Mouse (Mus musculus): Measurements from ENCODE around the gene Dkk1.
"Not testable (repeated sequence)": the region's sequence is repeated elsewhere in the genome, so short reads cannot be mapped to it uniquely, and the experiment has no call there.

The Dkk1 gene

DNA sequence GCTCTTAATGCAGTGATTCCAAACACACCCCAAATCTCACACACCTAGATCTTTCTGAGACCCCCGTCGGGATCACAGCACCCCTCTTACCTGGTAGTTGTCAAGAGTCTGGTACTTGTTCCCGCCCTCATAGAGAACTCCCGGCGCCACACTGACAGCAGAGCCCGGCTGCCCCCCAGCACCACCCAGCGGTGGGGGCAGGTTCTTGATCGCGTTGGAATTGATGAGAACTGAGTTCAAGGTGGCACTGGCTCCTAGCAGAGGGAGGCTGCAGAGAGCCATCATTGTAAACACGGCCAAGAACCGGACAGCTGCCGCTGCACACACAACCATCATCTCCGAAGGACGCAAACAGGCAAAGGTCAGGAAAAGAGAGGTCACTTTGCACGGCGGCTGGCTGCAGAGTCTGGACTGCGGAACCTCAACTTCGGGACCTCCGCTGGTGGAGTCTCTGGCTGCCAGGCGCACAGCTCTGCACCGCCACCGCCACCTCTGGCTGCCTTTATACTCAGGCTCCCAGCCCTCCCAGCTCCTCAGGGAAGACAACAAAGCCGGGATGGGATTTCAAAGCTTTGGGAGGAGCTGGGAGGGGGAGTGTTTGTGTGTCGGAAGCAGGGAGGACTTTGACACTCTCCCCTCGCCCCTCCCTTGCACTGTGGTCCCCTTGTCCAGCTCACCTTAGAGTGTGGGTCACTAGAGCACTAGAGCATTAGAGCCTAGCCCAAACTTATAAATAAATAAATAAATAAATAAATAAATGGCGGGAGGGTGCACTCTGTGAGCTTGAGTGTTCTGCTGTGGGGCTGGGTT, at the start of gene Dkk1:
Dkk1 (minus strand) TSS at position 622 of the 810 bp plus-strand sequence.
- DNase-seq (ENCODE audit: low spot score in 2 of 2) = peak in 1 of 2 experiments; percentile 48

DNA sequence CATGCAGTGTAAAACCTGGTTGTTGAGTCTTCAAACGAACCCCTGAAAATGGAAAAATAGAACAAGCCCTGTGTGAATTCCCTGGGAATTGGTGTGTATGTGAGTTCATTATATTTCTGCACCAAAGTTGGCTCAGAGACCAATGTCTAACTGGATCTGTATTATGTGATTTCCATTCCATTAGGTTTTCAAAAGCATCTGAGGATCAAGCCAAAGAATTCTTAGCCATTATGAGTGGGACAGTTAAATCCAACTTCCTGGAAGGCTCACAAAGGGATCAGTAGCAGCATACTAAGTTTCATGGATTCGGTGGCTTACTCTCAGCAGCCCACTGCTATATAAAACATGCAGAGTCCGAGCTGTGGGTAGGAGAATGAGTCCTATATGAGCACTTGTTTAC, 36.9 kb upstream of the Dkk1 start:
- DNase-seq (ENCODE audit: low spot score in 2 of 2) = no peak

- DNase-seq (ENCODE audit: low spot score in 2 of 2) = no peak
These were observed 15.1 kb upstream of the Dkk1 start for GRCm38 (mm10) chr19:30564516-30564915.

DNA sequence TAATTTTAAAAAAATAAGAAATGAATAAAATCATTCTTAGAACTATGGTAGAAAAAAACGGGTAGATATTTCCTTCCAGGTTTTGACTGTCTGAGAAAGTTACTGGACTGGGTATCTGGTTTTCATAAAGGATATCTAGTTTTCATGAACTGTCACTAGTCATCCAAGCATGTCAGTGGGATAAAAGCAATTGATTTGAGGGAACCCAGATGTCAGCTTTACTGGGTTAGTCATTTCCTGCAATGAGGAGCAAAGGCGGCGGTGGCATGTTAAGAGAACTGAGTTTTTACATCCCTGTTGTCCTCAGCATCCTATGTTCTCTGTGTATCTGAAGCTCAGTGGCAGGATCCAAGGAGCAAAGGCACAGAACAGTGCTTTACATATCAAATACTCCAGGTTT, 14.4 kb upstream of the Dkk1 start:
- no peak for DNase-seq (ENCODE audit: low spot score in 2 of 2)

DNA sequence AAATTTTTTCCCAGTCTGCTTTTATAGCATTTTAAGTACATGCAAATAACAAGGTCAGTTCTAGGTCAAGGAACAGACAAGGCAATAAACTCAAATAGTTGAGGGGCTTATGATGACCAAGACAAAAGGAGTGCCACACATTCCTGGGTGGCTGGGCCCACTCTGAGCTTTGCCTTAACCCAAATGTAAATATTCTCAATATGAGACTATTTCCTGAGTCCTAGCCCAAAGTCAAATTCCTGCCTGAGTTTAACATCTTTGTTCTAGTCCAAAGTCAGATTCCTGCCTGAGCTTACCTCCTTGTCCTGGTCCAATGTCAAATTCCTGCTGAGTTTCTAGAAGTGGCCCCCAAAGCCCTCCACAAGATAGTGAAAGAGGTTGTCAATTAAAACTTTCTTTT, 8.6 kb upstream of the Dkk1 start:
- no peak for DNase-seq (ENCODE audit: low spot score in 2 of 2)

DNA sequence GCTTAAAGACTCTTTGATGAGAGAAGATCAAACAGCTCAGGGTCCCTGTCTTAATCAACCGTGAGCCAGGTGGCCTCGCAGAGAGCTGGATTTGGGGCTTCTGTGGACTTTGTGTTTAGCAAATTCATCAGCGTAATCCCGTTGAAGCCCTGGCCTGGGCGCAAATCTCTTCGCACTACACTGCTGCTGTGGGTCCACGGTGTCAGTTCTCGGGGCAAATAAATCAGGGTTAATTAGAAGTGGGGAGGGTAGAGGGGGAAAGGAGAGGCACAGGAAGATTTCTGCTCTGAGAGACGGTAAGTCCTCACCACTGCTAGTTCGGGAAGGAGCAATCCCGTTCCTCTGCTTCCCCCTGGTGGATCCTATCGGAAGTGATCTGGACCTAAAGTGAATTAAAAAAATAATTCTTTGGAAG, 5.0 kb upstream of the Dkk1 start:
- DNase-seq (ENCODE audit: low spot score in 2 of 2) = peak; percentile 70 to 82

- no peak for DNase-seq (ENCODE audit: low spot score in 2 of 2)
These were observed 4.3 kb upstream of the Dkk1 start for GRCm38 (mm10) chr19:30553740-30554139.

DNA sequence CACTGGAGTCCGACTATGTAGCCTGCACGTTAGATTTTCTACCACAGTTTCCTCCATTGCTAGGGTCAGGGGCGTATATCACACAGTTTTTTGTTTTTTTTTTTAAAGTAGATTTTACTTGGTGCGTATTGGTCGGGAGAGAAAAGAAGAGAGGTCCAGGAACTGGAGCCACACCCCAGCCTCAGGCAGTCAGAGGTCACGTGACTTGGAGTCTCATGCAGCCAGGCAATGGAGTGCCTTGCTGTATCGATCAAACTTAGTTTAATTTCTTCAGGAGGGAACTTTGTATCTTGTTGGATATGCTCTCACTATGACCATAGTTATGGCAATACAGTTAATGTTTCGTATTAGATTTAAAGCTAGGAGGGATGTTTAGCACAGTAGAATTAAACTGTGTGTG, 2.8 kb upstream of the Dkk1 start:
- DNase-seq (ENCODE audit: low spot score in 2 of 2) = no peak

DNA sequence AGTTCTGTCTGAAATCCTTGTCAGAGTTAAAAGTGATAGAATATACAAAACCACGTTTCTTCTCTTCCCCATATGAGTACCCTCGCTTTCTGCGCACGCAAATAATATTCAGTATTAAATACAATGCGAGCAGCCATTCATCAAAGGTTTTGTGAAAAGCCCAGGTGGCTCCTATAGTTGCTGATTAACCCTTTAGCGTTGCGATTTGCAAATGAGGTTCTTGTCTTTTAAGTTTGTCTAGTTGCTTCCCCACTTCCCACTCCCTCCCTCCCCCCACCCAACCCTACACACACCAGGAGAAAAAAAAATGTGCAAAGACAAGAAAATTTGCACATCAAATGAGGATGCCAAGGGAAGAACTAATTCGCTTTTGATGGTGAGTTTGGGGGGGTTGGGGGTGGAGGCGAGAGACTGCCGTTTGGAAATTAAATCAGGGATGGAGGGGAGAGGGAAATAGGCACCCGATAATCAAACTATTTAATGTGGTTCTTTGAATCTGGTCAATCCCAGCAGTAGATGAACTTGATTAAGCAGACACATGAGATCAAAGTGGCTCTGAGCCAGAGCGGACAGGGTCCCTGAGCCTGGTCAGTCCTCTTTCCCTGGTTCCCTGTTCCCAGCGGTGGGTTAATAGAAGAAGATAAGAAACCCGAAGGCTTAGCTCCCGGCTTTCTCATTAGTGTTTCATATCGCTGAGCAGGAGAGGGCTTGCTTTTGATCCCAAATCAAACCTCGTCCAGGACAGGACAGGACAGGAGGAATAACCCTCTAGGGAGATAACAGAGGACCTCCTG, 586 bp upstream of the Dkk1 start:
- no peak for DNase-seq (ENCODE audit: low spot score in 2 of 2)

DNA sequence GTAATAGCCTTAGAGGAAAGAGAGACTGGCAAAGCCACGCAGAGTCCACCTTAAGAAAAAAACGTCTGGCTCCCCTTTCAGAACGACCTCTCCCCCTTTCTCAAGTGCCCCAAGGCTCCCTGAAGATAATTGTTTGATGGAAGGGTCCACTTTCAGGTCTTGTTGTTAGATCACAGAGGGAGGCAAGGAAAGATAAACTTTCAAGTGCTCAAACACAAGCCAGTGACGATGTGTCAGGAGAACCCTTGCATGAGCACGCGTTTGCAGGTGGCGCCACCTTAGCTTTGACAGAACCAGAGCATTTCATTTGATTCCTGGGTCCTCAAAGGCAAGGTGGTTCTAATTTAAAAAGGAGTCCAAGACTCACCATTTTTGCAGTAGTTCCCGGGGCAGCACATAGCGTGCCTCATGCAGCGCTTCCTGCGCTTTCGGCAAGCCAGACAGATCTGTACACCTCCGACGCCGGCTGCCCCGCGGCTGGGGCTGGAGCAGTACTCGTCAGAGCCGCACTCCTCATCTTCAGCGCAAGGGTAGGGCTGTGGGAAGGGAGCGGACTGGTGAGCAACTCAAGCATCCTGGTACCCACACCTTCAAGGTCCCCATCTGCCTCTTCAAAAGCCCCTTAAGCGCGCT, 938 bp downstream of the Dkk1 start:
- DNase-seq (ENCODE audit: low spot score in 2 of 2) = no peak

DNA sequence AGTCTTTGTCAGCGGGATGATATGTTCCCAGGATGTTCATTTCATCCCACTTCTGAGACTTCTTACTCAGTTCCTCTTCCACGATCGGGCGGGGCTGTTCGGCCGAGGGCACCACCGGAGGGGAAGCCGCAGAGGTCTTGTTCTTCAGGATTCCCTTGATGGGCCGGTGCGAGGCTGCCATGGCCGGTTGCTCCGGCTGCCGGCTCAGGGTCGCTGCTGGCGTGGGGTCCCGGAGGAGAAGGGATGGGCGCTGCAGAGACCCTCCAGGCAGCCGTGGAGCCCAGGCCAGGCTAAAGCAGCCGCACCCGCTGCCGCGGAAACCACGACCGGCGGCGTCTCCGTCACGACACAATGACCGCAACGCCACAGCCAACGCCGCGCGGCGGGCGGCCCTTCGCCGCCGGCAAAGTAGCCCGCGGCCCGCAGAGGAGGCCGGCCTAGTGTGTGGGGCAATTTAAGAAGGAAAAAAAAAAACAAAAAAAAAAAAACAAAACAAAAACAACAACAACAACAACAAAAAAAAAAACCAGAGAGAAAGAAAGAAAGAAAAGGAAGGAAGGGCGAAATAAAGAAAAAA, 10.0 kb downstream of the Dkk1 start:
- DNase-seq (ENCODE audit: low spot score in 2 of 2) = not testable (repeated sequence)

DNA sequence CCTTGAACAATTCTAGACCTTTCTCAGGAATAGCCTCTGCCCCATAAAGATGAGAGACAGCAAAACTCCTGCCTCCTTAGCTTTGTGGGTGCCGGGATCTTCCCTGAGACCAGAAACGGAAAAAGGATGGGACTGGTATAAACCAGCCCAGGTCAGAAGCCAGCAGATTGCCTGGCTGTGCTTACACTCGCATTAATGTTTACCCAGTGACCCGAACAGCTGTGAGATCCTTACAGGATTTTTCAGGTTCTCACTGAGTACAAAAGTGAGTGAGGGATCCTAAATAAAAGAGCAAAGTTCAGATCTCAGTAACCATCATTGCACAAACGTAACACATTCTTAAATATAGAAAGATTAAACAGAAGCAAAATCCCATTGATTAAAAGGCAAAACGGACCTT, 32.7 kb downstream of the Dkk1 start:
- no peak for DNase-seq (ENCODE audit: low spot score in 2 of 2)

DNA sequence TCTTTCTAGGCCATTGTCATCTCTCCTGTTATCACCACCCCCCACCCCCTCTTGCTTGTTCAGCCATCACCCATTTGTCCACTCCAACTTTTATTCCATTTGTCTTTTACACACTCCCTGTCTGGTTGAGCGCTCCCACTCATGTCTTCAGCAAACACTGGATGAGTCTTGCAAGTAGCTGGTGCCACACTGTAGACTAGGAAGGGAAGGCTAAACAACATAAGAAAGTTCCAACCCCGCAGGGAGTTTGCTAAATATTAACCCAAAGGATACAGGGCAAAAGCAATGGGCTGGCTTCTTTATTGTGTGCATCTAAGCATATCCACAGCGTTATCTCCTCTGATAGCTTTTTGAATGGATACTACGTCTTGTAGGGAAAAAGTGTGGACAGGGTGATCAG, 39.0 kb downstream of the Dkk1 start:
- DNase-seq (ENCODE audit: low spot score in 2 of 2) = no peak

GRCm38 (mm10) chr19:30505497-30505896, 44.0 kb downstream of the Dkk1 start:
- no peak for DNase-seq (ENCODE audit: low spot score in 2 of 2)
